Mouse (Mus musculus) forebrain, embryonic 13.5 days (tissue): ENCODE data around the gene Fam120c. TPM values are rescaled to one million over a fixed set of nuclear protein-coding genes. Genes with fewer than 3 reads are reported as not detected.
"Not testable (repeated sequence)": the region's sequence is repeated elsewhere in the genome, so short reads cannot be mapped to it uniquely, and the experiment has no call there.

Experiments
- ATAC-seq: fragments of 200-750 bp; cut with Nextera tagmentation; 2 replicates; pipeline ENCODE4 v1.8.0; 2017
- H3K27ac ChIP-seq: fragments of 300-500 bp; sonication (generic); 2 replicates; pipeline ENCODE4 v1.5.1; 2015; ENCODE audit warnings: inconsistent platforms, mild to moderate bottlenecking, moderate library complexity
- H3K27me3 ChIP-seq: fragments of 300-500 bp; sonication (generic); 2 replicates; pipeline ENCODE4 v1.6.1; 2015; ENCODE audit warnings: mild to moderate bottlenecking, inconsistent platforms
- H3K36me3 ChIP-seq: fragments of 300-500 bp; sonication (generic); 2 replicates; pipeline ENCODE4 v1.6.1; 2015; ENCODE audit warnings: mild to moderate bottlenecking, inconsistent platforms; ENCODE audit not compliant: poor library complexity, severe bottlenecking
- H3K4me1 ChIP-seq: fragments of 300-500 bp; sonication (generic); 2 replicates; pipeline ENCODE4 v1.6.1; 2015; ENCODE audit warnings: inconsistent platforms
- H3K4me2 ChIP-seq: fragments of 300-500 bp; sonication (generic); 2 replicates; pipeline ENCODE4 v1.6.1; 2015; ENCODE audit warnings: inconsistent platforms, mild to moderate bottlenecking, moderate library complexity
- H3K4me3 ChIP-seq: fragments of 300-500 bp; sonication (generic); 2 replicates; pipeline ENCODE4 v1.5.1; 2015; ENCODE audit warnings: mild to moderate bottlenecking, inconsistent platforms
- H3K9ac ChIP-seq: fragments of 300-500 bp; sonication (generic); 2 replicates; pipeline ENCODE4 v1.6.1; 2015; ENCODE audit warnings: mild to moderate bottlenecking, inconsistent platforms
- H3K9me3 ChIP-seq: fragments of 300-500 bp; sonication (generic); replicated peaks from 2 replicates; pipeline ENCODE4 v1.6.1; 2016; ENCODE audit warnings: inconsistent platforms
- WGBS: fragments of 180-500 bp; shearing (Covaris S2); methylation state at CpG from one replicate; pipeline ENCODE4 v1.1.7; 2015; 5-methylcytosine and 5-hydroxymethylcytosine counted together
- polyA plus RNA-seq: library from polyadenylated mRNA; unstranded; fragments of >200 nt; fragmentation: Nextera tagmentation; extraction: Ambion mirVana; gene quantifications from 2 replicates; pipeline ENCODE4 v1.2.1, GENCODE M21; 2015

Gene Fam120c
- polyA plus RNA-seq, 1 experiment from 2014 or later, result 4.9 TPM

DNA sequence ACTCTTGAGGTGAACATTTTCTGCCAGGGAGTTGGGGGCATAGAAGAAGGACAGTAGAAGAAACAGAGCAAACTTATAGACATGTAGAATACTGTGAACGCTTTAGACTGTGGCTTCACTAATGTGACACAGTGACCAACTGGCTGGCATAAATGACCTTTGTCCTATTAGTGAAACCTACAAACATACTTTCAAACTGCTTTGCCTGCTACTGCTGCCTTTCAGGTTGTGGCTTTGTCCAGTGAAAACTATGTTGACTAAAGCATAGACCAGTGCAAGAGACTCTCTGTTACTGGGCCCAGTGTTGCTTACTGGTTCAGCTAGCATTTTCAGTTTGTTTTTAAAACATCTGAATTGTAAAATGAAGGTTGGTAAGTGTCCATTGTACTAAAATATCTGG lies 100.2 kb downstream of the Fam120c start:
- Histone ChIP-seq H3K4me1 (no peaks in the 10 kb centered on the region), H3K36me3 (no peaks in the 10 kb centered on the region), H3K27ac (no peak overlapping the region), H3K9me3 (no peaks in the 10 kb centered on the region), H3K4me3 (no peak overlapping the region), H3K27me3 (no peaks in the 10 kb centered on the region), H3K9ac (no peak overlapping the region), H3K4me2 (no peak overlapping the region)
- 85% methylated on average over 1 of the region's 1 CpGs for WGBS
- ATAC-seq, result no peak

DNA sequence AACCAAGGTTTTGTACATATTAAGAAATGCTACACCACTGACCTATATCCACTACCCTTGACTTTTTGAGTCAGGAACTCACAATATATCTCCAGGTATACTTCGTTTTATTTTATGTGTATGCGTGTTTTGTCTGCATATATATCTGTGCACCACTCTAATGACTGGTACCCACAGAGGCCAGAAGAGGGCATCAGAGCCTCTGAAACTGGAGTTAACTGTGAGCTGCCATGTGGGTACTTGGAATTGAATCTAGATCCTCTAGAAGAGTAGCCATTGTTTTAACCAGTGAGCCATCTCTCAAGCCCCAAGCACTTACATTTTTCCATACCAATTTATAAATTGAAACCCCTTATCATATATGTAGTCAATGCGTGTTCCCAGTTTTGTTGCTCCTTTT lies 144.2 kb downstream of the Fam120c start:
- H3K27me3 ChIP-seq, result no peaks in the 10 kb centered on the region
- no peak for ATAC-seq
- no peak overlapping the region for H3K4me2 ChIP-seq
- no peak overlapping the region for H3K9ac ChIP-seq
- H3K4me3 ChIP-seq, result no peak overlapping the region
- 92% methylated on average over 3 of the region's 3 CpGs for WGBS
- H3K27ac ChIP-seq, result no peak overlapping the region
- H3K36me3 ChIP-seq, result no peaks in the 10 kb centered on the region
- no peaks in the 10 kb centered on the region for H3K9me3 ChIP-seq
- no peaks in the 10 kb centered on the region for H3K4me1 ChIP-seq

DNA sequence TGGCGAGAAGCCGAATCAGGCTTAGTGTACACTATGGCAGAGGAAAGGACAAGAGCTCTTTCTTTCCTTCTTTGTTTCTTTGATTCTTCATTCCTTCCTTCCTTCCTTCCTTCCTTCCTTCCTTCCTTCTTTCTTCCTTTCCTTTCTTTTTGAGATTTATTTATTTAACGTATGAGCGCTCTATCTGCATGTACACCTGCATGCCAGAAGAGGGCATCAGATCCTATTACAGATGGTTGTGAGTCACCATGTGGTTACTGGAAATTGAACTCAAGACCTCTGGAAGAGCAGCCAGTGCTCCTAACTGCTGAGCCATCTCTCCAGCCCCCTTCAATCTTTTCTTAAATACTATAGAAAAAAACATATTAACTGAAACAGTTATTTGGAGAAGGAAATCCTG lies 149.3 kb downstream of the Fam120c start:
- WGBS, result 92% methylated on average over 4 of the region's 4 CpGs

DNA sequence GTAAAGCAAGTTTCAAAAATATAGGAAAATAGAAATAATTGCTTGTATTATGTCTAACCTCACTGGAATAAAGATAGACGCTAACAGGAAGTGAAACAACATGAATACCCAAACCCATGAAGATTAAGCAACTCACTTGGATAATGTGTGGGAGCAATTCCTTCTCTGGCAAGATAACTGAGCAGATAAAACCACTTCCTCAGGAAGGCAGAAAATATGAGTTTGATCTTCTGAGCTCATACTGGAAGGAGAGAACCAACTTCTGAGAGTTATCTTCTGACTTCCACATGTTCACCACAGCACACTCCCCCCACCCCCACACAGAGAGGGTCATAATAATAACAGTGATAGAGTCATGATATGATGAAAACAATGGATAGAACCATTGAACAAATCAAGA lies 152.6 kb downstream of the Fam120c start:
- ATAC-seq, result no peak
- 85% methylated on average over 1 of the region's 1 CpGs for WGBS
- Histone ChIP-seq H3K9me3 (no peaks in the 10 kb centered on the region), H3K36me3 (no peaks in the 10 kb centered on the region), H3K27me3 (no peaks in the 10 kb centered on the region), H3K4me3 (no peak overlapping the region), H3K4me1 (no peaks in the 10 kb centered on the region), H3K27ac (no peak overlapping the region), H3K9ac (no peak overlapping the region), H3K4me2 (no peak overlapping the region)

More for the DNA sequence above, 149.3 kb downstream of the Fam120c start:
- not testable (repeated sequence) for H3K9ac ChIP-seq, ATAC-seq, H3K27ac ChIP-seq, H3K36me3 ChIP-seq, H3K4me1 ChIP-seq, H3K9me3 ChIP-seq, H3K4me3 ChIP-seq, H3K27me3 ChIP-seq, H3K4me2 ChIP-seq

DNA sequence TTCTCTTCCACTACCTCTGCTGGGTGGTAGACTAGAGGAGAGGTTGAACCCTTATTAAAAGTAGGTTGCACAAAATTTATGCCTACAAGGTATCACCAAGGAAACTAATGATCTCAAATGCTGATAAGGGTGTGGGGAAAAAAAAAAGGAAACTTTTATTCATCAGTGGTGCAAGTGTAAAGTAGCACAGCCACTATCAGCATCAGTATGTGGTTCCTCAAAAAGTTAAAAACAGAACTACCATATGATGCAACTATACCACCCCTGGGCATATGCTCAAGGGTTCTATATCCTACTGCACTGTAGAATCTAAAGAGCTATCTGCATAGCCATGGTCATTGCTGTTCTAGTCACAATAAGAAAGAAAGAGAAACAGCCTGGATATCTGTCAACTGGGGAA lies 164.6 kb downstream of the Fam120c start:
- H3K27ac ChIP-seq, result no peak overlapping the region
- no peak for ATAC-seq

DNA sequence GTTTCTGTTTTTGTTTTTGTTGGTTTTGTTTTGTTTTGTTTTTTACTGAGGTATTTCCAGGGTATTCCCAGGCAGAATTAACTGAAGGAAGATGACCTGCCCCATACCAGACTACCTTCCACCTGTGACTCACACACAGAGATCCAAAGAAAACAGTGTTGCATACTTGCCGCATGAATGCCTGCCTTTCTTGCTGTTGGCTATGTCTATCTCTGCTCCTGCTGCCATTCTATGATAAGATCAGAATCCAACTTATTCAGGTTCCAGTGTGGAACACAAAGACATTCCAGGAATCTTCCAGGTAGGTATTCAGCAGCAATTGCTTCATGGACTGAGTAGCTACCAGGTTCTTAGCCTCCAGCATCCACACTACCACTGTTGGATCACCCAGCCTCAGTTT lies 165.9 kb downstream of the Fam120c start:
- no peak overlapping the region for H3K4me3 ChIP-seq
- H3K9me3 ChIP-seq, result no peaks in the 10 kb centered on the region
- 93% methylated on average over 1 of the region's 1 CpGs for WGBS
- H3K9ac ChIP-seq, result no peak overlapping the region
- no peak overlapping the region for H3K4me2 ChIP-seq
- H3K27me3 ChIP-seq, result no peaks in the 10 kb centered on the region
- ATAC-seq, result no peak
- no peaks in the 10 kb centered on the region for H3K36me3 ChIP-seq
- H3K27ac ChIP-seq, result no peak overlapping the region
- no peaks in the 10 kb centered on the region for H3K4me1 ChIP-seq

More for the DNA sequence above, 164.6 kb downstream of the Fam120c start:
- Histone ChIP-seq H3K4me3 (no peak overlapping the region), H3K36me3 (no peaks in the 10 kb centered on the region), H3K9ac (no peak overlapping the region), H3K4me1 (no peaks in the 10 kb centered on the region), H3K4me2 (no peak overlapping the region), H3K9me3 (no peaks in the 10 kb centered on the region), H3K27me3 (no peaks in the 10 kb centered on the region)

DNA sequence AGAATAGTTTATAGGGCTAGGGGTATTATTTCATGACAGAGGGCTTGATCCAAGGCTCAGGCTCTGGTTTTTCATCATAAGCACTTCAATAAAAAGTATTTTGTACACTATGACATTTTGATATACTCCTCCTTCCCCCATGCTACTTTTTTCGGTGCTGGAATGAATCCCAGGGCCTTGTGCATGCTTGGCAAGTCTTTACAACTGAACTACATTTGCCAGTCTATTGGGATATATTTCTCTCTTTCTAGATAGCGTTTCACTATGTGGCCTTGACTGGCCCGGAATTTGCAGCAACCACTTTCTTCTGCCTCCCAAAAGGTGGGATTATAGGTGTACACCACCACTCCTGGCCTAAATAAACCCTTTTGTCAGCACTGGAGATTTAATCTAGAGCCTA lies 169.1 kb downstream of the Fam120c start:
- no peak overlapping the region for H3K27ac ChIP-seq
- H3K4me1 ChIP-seq, result no peaks in the 10 kb centered on the region
- no peaks in the 10 kb centered on the region for H3K27me3 ChIP-seq
- no peak overlapping the region for H3K4me3 ChIP-seq
- no peak for ATAC-seq
- H3K4me2 ChIP-seq, result no peak overlapping the region
- H3K9ac ChIP-seq, result no peak overlapping the region
- no peaks in the 10 kb centered on the region for H3K9me3 ChIP-seq
- WGBS, result 84% methylated on average over 3 of the region's 3 CpGs
- H3K36me3 ChIP-seq, result no peaks in the 10 kb centered on the region

DNA sequence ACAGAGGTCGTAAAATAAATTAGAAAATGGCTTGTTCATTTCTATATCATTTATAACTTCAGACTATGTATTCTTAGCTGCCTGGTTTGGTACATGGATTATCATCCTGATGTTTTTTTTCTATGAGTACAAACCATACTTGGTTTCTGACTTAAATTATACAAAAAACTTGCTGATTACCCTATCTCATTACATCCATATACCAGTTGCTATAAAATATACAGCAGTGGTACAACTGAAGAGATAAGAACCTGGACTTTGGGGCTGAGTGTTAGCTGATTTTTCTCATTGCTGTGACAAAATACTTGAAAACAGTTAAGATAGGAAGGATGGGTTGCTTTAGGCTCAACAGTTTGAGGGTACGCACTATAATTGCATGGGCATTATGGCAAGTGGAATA lies 169.7 kb downstream of the Fam120c start:
- no peak overlapping the region for H3K27ac ChIP-seq
- H3K27me3 ChIP-seq, result no peaks in the 10 kb centered on the region
- no peaks in the 10 kb centered on the region for H3K36me3 ChIP-seq
- no peak overlapping the region for H3K4me2 ChIP-seq
- no peak for ATAC-seq
- H3K9me3 ChIP-seq, result no peaks in the 10 kb centered on the region
- H3K9ac ChIP-seq, result no peak overlapping the region
- no peaks in the 10 kb centered on the region for H3K4me1 ChIP-seq
- WGBS, result 97% methylated on average over 2 of the region's 2 CpGs
- H3K4me3 ChIP-seq, result no peak overlapping the region

DNA sequence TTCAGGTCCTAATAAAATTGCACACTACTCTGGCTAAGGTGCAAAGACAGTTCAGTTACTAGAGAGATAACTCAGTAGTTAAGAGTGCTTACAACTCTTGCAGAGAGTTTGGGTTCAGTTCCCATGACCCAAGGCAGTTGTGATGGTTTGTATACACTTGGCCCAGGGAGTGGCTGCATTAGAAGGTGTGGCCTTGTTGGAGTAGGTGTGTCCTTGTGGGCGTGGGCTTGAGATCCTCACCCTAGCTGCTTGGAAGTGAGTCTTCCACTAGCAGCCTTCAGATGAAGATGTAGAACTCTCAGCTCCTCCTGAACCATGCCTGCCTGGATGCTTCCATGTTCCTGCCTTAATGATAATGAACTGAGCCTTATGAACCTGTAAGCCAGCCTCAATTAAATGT lies 174.2 kb downstream of the Fam120c start:
- no peaks in the 10 kb centered on the region for H3K27me3 ChIP-seq
- no peak for ATAC-seq
- H3K9ac ChIP-seq, result no peak overlapping the region
- 0 out of 2 replicates have a peak, but pooled peaks cover 6% of the 10 kb centered on the region for H3K4me1 ChIP-seq
- no peak overlapping the region for H3K4me3 ChIP-seq
- 65% methylated on average over 1 of the region's 1 CpGs for WGBS
- H3K9me3 ChIP-seq, result no peaks in the 10 kb centered on the region
- no peaks in the 10 kb centered on the region for H3K36me3 ChIP-seq
- H3K4me2 ChIP-seq, result no peak overlapping the region
- no peak overlapping the region for H3K27ac ChIP-seq

DNA sequence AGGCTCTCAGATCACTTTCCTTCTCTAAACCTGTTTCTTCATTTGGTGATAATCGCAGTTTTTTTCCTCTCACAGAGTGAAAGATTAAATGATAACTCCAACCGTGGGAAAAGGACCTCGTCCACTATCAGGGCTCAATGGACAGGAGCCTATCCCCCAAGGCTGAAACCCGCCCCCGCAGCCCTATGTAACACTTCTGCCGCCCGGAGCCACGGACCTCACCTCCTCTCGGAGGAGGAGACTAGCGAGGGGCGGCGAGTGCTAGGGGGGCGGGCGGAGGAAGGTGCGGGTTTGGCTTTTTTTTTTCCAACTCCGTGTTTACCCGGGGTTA lies 176.1 kb downstream of the Fam120c start:
- H3K27ac ChIP-seq, result peak overlapping the region; percentile 97
- H3K36me3 ChIP-seq, result no peaks in the 10 kb centered on the region
- H3K9ac ChIP-seq, result peak overlapping the region; percentile 65
- peak overlapping the region; percentile 70 for H3K4me2 ChIP-seq
- whole genome bisulfite sequencing, result 21% methylated on average over 17 of the region's 17 CpGs
- peak overlapping the region; percentile 54 for H3K4me3 ChIP-seq
- 0 out of 2 replicates have a peak, but pooled peaks cover 6% of the 10 kb centered on the region for H3K4me1 ChIP-seq
- H3K9me3 ChIP-seq, result no peaks in the 10 kb centered on the region
- no peaks in the 10 kb centered on the region for H3K27me3 ChIP-seq
- no peak for ATAC-seq

DNA sequence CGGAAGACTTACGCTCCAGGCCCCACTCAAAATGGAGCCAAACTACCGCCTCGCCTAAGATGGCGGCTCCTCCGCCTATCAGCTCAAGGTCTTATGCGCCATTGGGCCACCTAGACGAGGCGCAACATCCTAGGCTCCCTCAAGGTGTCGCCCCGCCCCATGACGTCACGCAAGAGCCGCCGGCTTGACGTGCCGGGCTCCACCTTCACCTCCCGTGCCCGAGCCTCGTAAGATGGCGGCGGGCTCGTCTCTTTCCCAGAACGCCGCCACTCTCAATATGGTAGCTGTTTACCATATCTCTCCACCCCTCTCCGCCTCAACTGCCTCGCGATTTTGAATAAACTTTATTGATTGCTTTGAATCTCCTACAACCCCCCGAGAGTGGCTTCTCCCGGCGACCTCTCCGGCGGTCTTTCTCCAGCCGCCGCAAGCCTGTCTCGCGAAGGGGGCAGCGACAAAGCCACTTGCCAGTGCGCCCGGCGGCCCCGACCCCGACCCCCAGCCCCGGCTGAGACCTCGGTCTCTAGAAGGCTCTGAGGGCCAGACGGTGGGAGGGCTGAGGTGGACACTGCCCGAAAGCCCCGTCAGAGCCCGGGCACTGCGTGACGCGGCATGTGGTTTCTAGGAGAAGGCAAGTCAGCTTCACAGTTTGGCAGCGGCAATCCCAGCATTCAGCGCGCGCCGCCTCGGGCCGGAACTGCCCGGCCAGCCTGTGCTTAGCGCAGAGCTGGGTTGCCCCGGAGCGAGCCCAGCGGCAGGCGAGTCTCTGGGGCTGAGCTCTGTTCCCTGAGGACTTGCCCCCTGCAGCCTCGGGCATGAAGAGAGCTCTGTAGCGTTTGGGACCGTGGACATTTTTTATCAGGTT lies 176.7 kb downstream of the Fam120c start, which contains the start of gene Phf8:
Gene Phf8, plus strand, starts transcription at position 215 of the 865 bp plus-strand sequence.
- Histone ChIP-seq H3K27me3 (no peaks in the 10 kb centered on the region), H3K36me3 (no peaks in the 10 kb centered on the region), H3K4me1 (0 out of 2 replicates have a peak, but pooled peaks cover 6% of the 10 kb centered on the region), H3K4me2 (peak within 1 kb of the TSS; percentile 70), H3K9me3 (no peaks in the 10 kb centered on the region), H3K27ac (peak within 1 kb of the TSS; percentile 97), H3K9ac (peak within 1 kb of the TSS; percentile 70), H3K4me3 (peak within 1 kb of the TSS; percentile 54)
- peak; percentile 98 for ATAC-seq
- 12% methylated on average over 60 of the region's 68 CpGs for WGBS
